Mouse (Mus musculus): Measurements from ENCODE around the gene Neurl1a.

GRCm38 (mm10) chr19:47176916-47177505 is 1.6 kb upstream of the Neurl1a start:
- TF ChIP-seq GATA1 (IDR thresholded peaks at IDR 0.05; ENCODE audit: low read length) (no peak), TAL1 (IDR thresholded peaks at IDR 0.05; ENCODE audit: low read length) (no peak)
